Mouse (Mus musculus): ENCODE measurements around the gene 1700057G04Rik. TPM values are rescaled to one million over a fixed set of nuclear protein-coding genes. Genes with fewer than 3 reads are reported as not detected.
"Not testable (repeated sequence)": the region's sequence is repeated elsewhere in the genome, so short reads cannot be mapped to it uniquely, and the experiment has no call there.

The 1700057G04Rik gene
- polyA plus RNA-seq, 1 experiment from 2014 or later = not detected

- Histone ChIP-seq H3K4me1 (replicated peaks; ENCODE audit: control insufficient read depth, insufficient read depth, low read length) (no peaks in the 10 kb centered on the region), H3K9me3 (ENCODE audit: control insufficient read depth, low read length) (no peaks in the 10 kb centered on the region), H3K4me3 (replicated peaks; ENCODE audit: low read length) (no peak overlapping the region), H3K27ac (ENCODE audit: low read length) (no peak overlapping the region), H3K36me3 (ENCODE audit: control insufficient read depth, insufficient read depth) (no peaks in the 10 kb centered on the region), H3K4me2 (ENCODE audit: low read length) (no peak overlapping the region), H3K27me3 (replicated peaks; ENCODE audit: control insufficient read depth, insufficient read depth, low read length) (no peaks in the 10 kb centered on the region), H3K9ac (replicated peaks; ENCODE audit: low read depth, low read length) (no peak overlapping the region)
- no peak for ATAC-seq
- 80% methylated on average over 2 of the region's 2 CpGs for WGBS
Observed at GRCm38 (mm10) chr9:92293560-92294548, 15.3 kb upstream of the 1700057G04Rik start.

- no peak overlapping the region for H3K9ac ChIP-seq (replicated peaks; ENCODE audit: low read depth, low read length)
- no peaks in the 10 kb centered on the region for H3K9me3 ChIP-seq (ENCODE audit: control insufficient read depth, low read length)
- H3K4me3 ChIP-seq (replicated peaks; ENCODE audit: low read length) = no peak overlapping the region
- 44% methylated on average over 1 of the region's 1 CpGs for WGBS
- H3K4me1 ChIP-seq (replicated peaks; ENCODE audit: control insufficient read depth, insufficient read depth, low read length) = no peaks in the 10 kb centered on the region
- no peak overlapping the region for H3K27ac ChIP-seq (ENCODE audit: low read length)
- no peak overlapping the region for H3K4me2 ChIP-seq (ENCODE audit: low read length)
- H3K36me3 ChIP-seq (ENCODE audit: control insufficient read depth, insufficient read depth) = no peaks in the 10 kb centered on the region
- ATAC-seq = no peak
- no peaks in the 10 kb centered on the region for H3K27me3 ChIP-seq (replicated peaks; ENCODE audit: control insufficient read depth, insufficient read depth, low read length)
Observed at GRCm38 (mm10) chr9:92298288-92298687, 10.9 kb upstream of the 1700057G04Rik start.

GRCm38 (mm10) chr9:92301213-92301612 lies 8.0 kb upstream of the 1700057G04Rik start:
- Histone ChIP-seq H3K27me3 (replicated peaks; ENCODE audit: control insufficient read depth, insufficient read depth, low read length) (no peaks in the 10 kb centered on the region), H3K36me3 (ENCODE audit: control insufficient read depth, insufficient read depth) (no peaks in the 10 kb centered on the region), H3K4me1 (replicated peaks; ENCODE audit: control insufficient read depth, insufficient read depth, low read length) (no peaks in the 10 kb centered on the region), H3K9ac (replicated peaks; ENCODE audit: low read depth, low read length) (no peak overlapping the region), H3K4me3 (replicated peaks; ENCODE audit: low read length) (no peak overlapping the region), H3K27ac (ENCODE audit: low read length) (no peak overlapping the region), H3K4me2 (ENCODE audit: low read length) (no peak overlapping the region), H3K9me3 (ENCODE audit: control insufficient read depth, low read length) (no peaks in the 10 kb centered on the region)
- 77% methylated on average over 3 of the region's 3 CpGs for WGBS
- ATAC-seq = no peak

GRCm38 (mm10) chr9:92305075-92305474 lies 4.1 kb upstream of the 1700057G04Rik start:
- no peaks in the 10 kb centered on the region for H3K4me1 ChIP-seq (replicated peaks; ENCODE audit: control insufficient read depth, insufficient read depth, low read length)
- WGBS = 46% methylated on average over 8 of the region's 8 CpGs
- H3K27me3 ChIP-seq (replicated peaks; ENCODE audit: control insufficient read depth, insufficient read depth, low read length) = no peaks in the 10 kb centered on the region
- H3K36me3 ChIP-seq (ENCODE audit: control insufficient read depth, insufficient read depth) = no peaks in the 10 kb centered on the region
- no peak overlapping the region for H3K9ac ChIP-seq (replicated peaks; ENCODE audit: low read depth, low read length)
- no peak overlapping the region for H3K4me2 ChIP-seq (ENCODE audit: low read length)
- H3K27ac ChIP-seq (ENCODE audit: low read length) = no peak overlapping the region
- H3K9me3 ChIP-seq (ENCODE audit: control insufficient read depth, low read length) = no peaks in the 10 kb centered on the region
- no peak overlapping the region for H3K4me3 ChIP-seq (replicated peaks; ENCODE audit: low read length)
- ATAC-seq = no peak

- Histone ChIP-seq H3K27me3 (replicated peaks; ENCODE audit: control insufficient read depth, insufficient read depth, low read length) (no peaks in the 10 kb centered on the region), H3K4me3 (replicated peaks; ENCODE audit: low read length) (no peak overlapping the region), H3K4me2 (ENCODE audit: low read length) (no peak overlapping the region), H3K9ac (replicated peaks; ENCODE audit: low read depth, low read length) (no peak overlapping the region), H3K4me1 (replicated peaks; ENCODE audit: control insufficient read depth, insufficient read depth, low read length) (no peaks in the 10 kb centered on the region), H3K9me3 (ENCODE audit: control insufficient read depth, low read length) (no peaks in the 10 kb centered on the region), H3K36me3 (ENCODE audit: control insufficient read depth, insufficient read depth) (no peaks in the 10 kb centered on the region), H3K27ac (ENCODE audit: low read length) (no peak overlapping the region)
- peak; percentile 20; the same call in 1 of the 2 replicates for ATAC-seq
- 43% methylated on average over 8 of the region's 8 CpGs for WGBS
Observed at GRCm38 (mm10) chr9:92305620-92306220, 3.5 kb upstream of the 1700057G04Rik start.

GRCm38 (mm10) chr9:92316791-92317190 lies 7.6 kb downstream of the 1700057G04Rik start:
- H3K27me3 ChIP-seq (replicated peaks; ENCODE audit: control insufficient read depth, insufficient read depth, low read length) = no peaks in the 10 kb centered on the region
- H3K27ac ChIP-seq (ENCODE audit: low read length) = no peak overlapping the region
- no peak for ATAC-seq
- H3K36me3 ChIP-seq (ENCODE audit: control insufficient read depth, insufficient read depth) = no peaks in the 10 kb centered on the region
- no peaks in the 10 kb centered on the region for H3K9me3 ChIP-seq (ENCODE audit: control insufficient read depth, low read length)
- no peak overlapping the region for H3K4me2 ChIP-seq (ENCODE audit: low read length)
- H3K4me1 ChIP-seq (replicated peaks; ENCODE audit: control insufficient read depth, insufficient read depth, low read length) = no peaks in the 10 kb centered on the region
- no peak overlapping the region for H3K4me3 ChIP-seq (replicated peaks; ENCODE audit: low read length)
- WGBS = 90% methylated on average over 3 of the region's 3 CpGs
- H3K9ac ChIP-seq (replicated peaks; ENCODE audit: low read depth, low read length) = no peak overlapping the region

- not testable (repeated sequence) for H3K9me3 ChIP-seq (ENCODE audit: control insufficient read depth, low read length); H3K27me3 ChIP-seq (replicated peaks; ENCODE audit: control insufficient read depth, insufficient read depth, low read length); H3K36me3 ChIP-seq (ENCODE audit: control insufficient read depth, insufficient read depth); H3K4me3 ChIP-seq (replicated peaks; ENCODE audit: low read length); H3K9ac ChIP-seq (replicated peaks; ENCODE audit: low read depth, low read length); H3K27ac ChIP-seq (ENCODE audit: low read length); H3K4me1 ChIP-seq (replicated peaks; ENCODE audit: control insufficient read depth, insufficient read depth, low read length); ATAC-seq; H3K4me2 ChIP-seq (ENCODE audit: low read length)
- 79% methylated on average over 9 of the region's 9 CpGs for WGBS
Observed at GRCm38 (mm10) chr9:92325936-92326335, 16.8 kb downstream of the 1700057G04Rik start.

GRCm38 (mm10) chr9:92326813-92327212 lies 17.6 kb downstream of the 1700057G04Rik start:
- no peak overlapping the region for H3K4me3 ChIP-seq (replicated peaks; ENCODE audit: low read length)
- no peak overlapping the region for H3K9ac ChIP-seq (replicated peaks; ENCODE audit: low read depth, low read length)
- H3K36me3 ChIP-seq (ENCODE audit: control insufficient read depth, insufficient read depth) = no peaks in the 10 kb centered on the region
- H3K27me3 ChIP-seq (replicated peaks; ENCODE audit: control insufficient read depth, insufficient read depth, low read length) = no peaks in the 10 kb centered on the region
- ATAC-seq = no peak
- WGBS = 83% methylated on average over 4 of the region's 4 CpGs
- H3K4me2 ChIP-seq (ENCODE audit: low read length) = no peak overlapping the region
- no peak overlapping the region for H3K27ac ChIP-seq (ENCODE audit: low read length)
- no peaks in the 10 kb centered on the region for H3K4me1 ChIP-seq (replicated peaks; ENCODE audit: control insufficient read depth, insufficient read depth, low read length)
- no peaks in the 10 kb centered on the region for H3K9me3 ChIP-seq (ENCODE audit: control insufficient read depth, low read length)

GRCm38 (mm10) chr9:92331383-92331782 lies 22.2 kb downstream of the 1700057G04Rik start:
- no peaks in the 10 kb centered on the region for H3K9me3 ChIP-seq (ENCODE audit: control insufficient read depth, low read length)
- H3K4me1 ChIP-seq (replicated peaks; ENCODE audit: control insufficient read depth, insufficient read depth, low read length) = no peaks in the 10 kb centered on the region
- H3K36me3 ChIP-seq (ENCODE audit: control insufficient read depth, insufficient read depth) = no peaks in the 10 kb centered on the region
- H3K27me3 ChIP-seq (replicated peaks; ENCODE audit: control insufficient read depth, insufficient read depth, low read length) = no peaks in the 10 kb centered on the region
- no peak overlapping the region for H3K4me2 ChIP-seq (ENCODE audit: low read length)
- H3K27ac ChIP-seq (ENCODE audit: low read length) = no peak overlapping the region
- H3K9ac ChIP-seq (replicated peaks; ENCODE audit: low read depth, low read length) = no peak overlapping the region
- no peak for ATAC-seq
- H3K4me3 ChIP-seq (replicated peaks; ENCODE audit: low read length) = no peak overlapping the region
- WGBS = 93% methylated on average over 4 of the region's 4 CpGs

Data from forebrain, embryonic 16.5 days (tissue).